Mouse (Mus musculus): ENCODE measurements at regions not wholly inside any gene's neighbourhood (a gene's known extent, or its start where the extent isn't known, plus 50 kb on each side); places are given as distances from the start of the nearest gene placed in this dataset.

DNA sequence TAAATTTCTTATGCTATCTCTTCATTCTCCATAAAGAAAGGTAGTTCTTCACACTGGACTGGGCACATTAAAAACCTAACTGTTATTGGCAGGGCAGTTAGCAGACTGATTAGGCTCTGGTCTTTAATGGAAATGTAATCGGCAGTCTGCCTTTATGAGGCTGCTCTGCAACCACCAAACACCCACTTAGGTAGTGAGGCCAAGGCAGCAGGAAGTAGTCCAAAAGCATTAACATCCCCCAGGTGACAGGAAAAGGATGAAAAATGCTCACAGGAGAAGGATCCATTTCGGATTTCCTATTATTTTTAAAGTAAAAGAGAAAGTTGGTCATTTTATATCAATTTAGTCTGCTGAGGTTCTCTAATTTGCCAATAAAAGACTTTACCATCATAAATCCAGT lies 528.9 kb upstream of the Dppa4 start:
- no peak for DNase-seq (ENCODE audit: low read depth, low spot score)

DNA sequence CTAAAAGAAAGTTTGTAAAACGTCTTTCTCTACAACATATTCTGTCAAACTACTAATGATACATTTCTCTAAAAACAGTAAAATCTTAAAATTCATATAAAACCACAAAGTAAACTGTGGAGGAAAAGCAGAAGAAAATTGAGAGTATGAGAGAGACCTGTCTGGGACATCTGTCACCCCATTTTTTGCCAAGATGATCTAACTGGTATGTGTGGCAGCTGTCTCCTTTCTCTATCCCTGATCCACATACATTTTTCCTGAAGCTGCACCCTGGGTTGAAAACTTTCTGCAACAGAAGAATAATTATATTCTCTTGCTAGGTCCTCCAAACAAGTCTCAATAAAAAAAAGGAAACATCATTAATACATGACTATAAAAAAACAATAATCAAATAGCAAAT lies 525.2 kb upstream of the Dppa4 start:
- no peak for DNase-seq (ENCODE audit: low read depth, low spot score)

DNA sequence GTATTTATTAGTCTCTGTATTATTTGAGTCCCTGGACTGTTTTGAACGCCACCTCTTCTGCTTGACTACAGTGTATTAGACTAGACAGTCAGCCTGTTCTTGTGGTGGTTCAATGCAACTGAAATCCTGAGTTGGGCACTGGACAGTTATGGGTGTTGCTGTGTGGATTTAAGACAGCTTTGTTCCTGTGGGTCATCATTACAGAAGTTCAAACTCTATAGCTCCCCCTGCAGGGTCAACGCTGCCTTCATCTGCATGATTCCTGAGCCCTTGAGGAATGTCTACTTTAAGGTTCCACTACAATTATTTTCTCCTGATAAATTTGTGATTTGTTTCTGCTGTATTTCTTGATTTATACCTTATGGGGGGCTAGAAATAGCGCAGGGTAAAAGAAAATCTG lies 517.8 kb upstream of the Dppa4 start:
- peak; percentile 55 for DNase-seq (ENCODE audit: low read depth, low spot score)

DNA sequence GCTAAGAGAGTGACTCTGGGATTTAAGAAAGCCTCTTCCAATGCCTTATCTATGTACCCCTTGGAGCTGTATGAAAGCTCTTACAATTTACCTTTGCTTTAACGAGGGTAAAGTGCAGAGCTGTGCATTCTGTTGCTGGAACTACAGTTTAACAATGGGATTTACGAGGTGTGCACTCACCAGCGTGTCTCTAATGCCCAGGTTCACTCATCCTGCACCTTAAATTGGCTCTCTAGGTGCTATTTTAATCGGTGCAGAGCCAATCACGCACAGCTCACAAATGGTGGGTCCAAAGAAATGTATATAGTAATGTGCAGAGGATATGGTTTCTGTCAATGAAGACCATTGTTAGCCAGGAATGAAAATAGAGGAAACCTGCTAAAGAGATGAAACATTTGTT lies 495.0 kb upstream of the Dppa4 start:
- no peak for DNase-seq (ENCODE audit: low read depth, low spot score)

DNA sequence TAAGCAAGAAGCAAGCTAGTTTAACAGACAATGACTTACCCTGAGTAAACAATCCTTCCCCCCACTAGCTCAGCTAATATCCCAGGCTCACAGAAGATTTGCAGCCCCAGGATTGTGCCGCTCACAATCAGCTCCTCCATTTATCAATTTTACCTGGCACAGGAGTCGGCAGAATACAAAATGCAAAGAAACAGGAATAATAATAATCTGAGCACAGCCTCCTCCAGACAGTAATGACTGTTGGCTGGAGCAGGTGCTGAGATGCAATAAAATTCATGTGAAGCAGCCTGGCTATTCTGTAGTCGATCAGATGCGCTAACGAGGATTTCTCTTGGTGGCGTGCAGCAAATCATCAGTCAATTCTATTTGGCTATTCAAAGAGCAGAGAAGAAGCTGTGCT lies 492.9 kb upstream of the Dppa4 start:
- no peak for DNase-seq (ENCODE audit: low read depth, low spot score)

DNA sequence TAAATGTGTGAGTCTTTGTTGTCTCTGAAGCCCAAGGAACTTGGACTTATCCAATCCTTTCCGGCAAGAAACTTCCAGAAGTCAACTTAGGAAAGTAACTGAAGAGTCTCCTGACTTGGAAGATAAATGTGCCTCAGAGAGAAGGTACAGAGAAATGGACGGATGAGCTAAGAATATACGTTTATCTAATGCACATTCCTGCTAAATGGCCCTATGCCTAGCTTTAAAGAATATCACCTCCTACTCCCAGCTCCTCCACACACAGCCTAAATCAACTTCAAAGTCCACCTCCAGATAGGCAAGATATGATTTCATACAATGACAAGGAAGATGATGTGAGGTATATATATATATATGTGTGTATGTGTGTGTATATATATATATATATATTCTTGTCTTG lies 492.1 kb upstream of the Dppa4 start:
- DNase-seq (ENCODE audit: low read depth, low spot score), result no peak

DNA sequence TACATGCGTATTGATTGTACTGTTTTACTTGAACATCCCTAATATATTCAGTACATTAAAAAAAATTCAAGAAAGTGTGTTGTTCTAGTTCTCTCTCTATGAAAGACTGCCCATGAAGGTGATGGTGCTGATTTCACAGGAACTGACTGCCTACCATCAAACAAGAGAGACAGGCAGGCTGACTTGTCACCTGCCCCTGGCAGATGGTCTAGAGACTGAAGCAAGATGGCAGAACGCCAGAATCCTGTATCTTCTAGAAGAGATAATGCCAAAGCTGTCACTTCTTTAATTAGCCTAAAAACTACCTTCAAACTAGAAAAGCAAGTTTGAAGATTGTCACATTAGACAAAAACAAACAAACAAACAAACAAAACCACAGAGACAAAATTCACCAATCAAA lies 484.7 kb upstream of the Dppa4 start:
- DNase-seq (ENCODE audit: low read depth, low spot score), result no peak

DNA sequence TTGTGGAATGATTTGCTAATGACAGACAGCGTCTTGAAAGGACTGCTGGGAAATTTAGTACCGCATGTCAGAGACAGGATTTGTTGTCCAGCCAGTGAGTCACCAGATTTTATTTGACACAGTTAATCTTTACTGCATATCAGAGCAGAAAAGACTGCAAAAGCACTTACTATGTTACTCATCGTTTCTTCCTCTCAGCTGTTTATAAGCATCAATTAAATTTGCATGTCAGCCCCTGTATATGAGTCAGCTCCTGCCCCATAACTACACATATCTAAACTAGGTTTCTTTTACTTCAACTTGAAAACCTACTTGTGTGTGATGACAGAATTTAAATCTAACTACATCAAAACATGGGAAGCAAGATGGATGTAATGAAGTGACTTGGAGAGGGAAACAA lies 440.4 kb upstream of the Dppa4 start:
- no peak for DNase-seq (ENCODE audit: low read depth, low spot score)

DNA sequence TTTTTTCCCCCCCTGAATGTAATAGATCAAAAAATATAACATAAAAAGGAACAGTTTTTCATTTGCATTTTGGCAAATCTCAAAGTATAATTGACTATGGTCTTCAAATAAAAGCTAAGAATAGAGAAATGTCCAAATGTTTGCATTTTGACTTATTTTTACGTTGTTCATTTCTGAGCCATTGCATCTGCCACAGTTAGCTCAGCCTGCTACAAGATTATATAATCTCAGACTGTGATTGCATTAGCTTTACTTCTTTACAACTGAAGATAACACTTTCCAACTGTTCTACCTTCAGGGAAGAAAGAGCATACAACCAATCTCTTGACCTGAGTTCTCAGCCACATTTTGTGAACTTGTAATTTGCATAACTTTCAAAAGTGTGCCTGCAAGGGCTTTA lies 431.9 kb upstream of the Dppa4 start:
- DNase-seq (ENCODE audit: low read depth, low spot score), result no peak

DNA sequence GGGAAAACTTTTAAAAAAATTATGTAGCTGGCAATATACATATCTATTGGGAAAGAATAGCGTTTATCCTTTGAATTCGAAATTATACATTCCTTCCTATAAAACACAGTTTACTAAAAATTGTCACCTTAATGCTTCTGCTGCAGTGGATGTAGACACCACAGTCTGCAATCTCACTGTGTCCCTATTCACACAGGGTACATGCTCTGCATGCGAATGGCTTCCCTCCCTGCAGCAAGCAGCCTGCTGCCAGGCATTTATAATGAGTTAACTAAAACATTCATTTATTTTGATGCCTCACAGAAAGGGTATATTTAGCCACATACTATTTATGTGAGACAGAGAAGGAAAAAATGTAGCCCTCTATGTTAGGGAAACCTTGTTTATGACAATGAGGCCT lies 423.7 kb upstream of the Dppa4 start:
- DNase-seq (ENCODE audit: low read depth, low spot score), result no peak

DNA sequence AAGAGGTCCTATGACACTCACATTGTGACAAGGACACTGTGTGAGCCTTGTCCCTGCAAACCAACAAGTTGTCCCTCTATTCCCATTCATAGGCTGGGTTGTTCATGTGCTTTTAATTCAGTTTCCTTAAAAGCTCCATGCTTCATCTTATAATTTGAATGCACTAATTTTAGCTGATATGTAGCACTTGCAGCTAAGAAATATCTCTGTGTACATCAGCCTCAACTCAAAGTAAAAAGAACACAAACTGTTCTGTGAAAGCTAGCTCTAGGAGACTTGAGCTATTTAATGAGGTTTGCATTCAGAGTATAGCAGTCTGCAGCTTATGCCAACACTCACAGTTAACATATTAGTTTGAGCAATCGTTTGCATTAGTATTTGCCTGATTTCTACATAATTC lies 408.3 kb upstream of the Dppa4 start:
- DNase-seq (ENCODE audit: low read depth, low spot score), result no peak

DNA sequence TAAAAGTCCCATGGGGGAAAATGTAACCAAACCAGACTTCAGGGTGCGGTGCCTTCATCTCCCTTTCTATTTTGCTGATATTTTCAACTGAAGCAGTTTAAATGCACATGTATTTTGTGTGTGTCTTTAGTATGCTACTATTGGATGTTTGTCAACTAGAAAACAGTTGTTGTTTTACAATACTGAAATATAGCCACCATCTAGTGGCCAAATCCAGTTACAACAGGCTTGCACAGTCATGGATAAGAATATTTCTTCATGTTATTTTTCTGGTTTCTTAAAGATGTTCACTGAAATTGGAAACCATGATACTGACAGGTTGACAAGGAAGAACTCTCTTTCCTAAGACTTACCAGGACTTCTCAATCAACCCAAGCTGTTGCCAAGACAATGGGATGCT lies 400.1 kb upstream of the Dppa4 start:
- no peak for DNase-seq (ENCODE audit: low read depth, low spot score)

DNA sequence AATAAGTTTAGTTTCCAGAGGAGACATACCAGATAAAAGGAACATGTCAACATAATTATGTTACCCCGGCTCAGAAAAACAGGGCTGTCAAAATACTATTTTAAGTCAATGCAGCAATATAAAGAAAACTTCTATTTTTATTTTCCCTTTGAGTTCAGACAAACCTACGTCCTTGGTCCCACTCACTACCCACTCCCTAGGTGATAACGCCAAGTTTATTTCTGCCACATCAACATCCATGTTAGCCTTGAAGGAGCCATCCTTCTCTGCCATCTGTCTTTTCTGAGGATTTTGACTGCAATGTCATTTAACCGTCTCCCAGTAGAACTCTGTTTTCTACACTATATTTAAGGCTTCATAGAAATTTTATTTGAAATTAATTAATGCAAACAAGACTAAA lies 396.5 kb upstream of the Dppa4 start:
- DNase-seq (ENCODE audit: low read depth, low spot score), result no peak

DNA sequence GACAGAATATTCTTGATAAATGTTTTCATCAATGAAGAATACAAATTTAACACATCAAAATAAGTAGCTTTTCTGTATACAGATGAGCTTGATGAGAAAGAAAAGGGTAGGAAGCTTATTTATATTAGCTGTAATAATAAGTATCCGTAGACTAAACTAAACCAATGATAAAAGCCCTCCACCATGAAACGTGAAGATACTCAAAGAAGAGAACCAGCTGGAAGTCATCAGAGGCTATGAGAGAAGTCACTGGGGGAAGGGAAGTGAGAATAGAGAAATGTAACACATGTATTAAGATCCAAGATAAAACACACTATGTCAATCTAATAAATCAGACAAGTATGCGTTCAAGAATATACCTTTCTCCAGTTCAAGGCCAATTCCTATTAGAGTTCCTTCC lies 382.7 kb upstream of the Dppa4 start:
- DNase-seq (ENCODE audit: low read depth, low spot score), result no peak

DNA sequence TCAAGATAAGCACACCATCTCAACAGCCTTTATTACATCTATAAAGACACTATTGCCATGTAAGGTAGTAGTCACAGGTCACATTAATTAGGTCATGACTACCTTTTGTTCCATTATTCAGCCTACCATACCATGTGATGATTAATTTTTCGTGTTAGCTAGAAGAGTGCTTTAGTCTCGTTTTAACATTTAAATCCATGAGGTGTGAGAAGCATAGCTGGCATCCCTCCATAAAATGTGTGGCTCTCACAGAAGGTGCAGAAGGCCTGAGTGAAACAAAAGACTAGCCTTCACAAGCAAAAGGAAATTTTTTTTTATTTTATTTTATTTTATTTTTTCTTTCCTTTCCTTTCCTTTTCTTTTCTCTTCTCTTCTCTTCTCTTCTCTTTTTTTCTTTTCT lies 345.5 kb upstream of the Dppa4 start:
- DNase-seq (ENCODE audit: low read depth, low spot score), result no peak

Data from R1 (cell line).